Mouse (Mus musculus) splenic B cell, adult 2 months (primary cell): Measurements from ENCODE around the gene Calml4.
A peak's percentile ranks its signal among the peaks of the same experiment; 100 is the strongest.
"Not testable (repeated sequence)": the region's sequence is repeated elsewhere in the genome, so short reads cannot be mapped to it uniquely, and the experiment has no call there.

ENCODE experiments used
- DNase-seq: peaks from one replicate; pipeline ENCODE4 v3.0.0-alpha.2; 2011; ENCODE audit warnings: low read depth, low spot score
- H3K27me3 ChIP-seq: 2 replicates; pipeline ENCODE4 v1.6.1; 2012; ENCODE audit warnings: mild to moderate bottlenecking, low read length, moderate library complexity, mixed read lengths; ENCODE audit not compliant: control insufficient read depth, poor library complexity, insufficient read depth, severe bottlenecking
- H3K36me3 ChIP-seq: 2 replicates; pipeline ENCODE4 v1.6.1; 2012; ENCODE audit warnings: mild to moderate bottlenecking, low read length, moderate library complexity, mixed read lengths; ENCODE audit not compliant: control insufficient read depth, poor library complexity, insufficient read depth, severe bottlenecking

Calml4 gene

DNA sequence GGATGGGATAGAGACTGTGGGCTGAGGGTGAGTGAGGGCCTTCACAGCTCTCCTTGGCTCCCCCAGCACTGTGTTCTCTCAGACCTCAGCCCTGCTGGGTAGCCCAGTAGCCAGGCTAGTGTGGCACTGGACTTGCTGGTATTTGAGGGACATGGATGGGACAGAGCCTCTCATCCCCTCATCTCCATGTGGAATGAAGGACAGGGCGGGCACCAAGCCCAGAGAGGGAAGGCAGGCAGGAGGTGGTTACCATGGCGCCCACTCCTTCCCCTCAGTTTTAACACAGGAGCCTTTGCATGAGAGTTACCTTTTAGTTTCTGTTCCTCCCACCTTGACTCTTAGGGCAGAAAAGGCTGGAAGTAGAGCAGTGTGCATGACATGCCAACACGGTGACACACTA, 9.2 kb upstream of the Calml4 start:
- H3K27me3 ChIP-seq: no peaks in the 10 kb centered on the region
- DNase-seq: peak; percentile 18
- H3K36me3 ChIP-seq: no peaks in the 10 kb centered on the region

DNA sequence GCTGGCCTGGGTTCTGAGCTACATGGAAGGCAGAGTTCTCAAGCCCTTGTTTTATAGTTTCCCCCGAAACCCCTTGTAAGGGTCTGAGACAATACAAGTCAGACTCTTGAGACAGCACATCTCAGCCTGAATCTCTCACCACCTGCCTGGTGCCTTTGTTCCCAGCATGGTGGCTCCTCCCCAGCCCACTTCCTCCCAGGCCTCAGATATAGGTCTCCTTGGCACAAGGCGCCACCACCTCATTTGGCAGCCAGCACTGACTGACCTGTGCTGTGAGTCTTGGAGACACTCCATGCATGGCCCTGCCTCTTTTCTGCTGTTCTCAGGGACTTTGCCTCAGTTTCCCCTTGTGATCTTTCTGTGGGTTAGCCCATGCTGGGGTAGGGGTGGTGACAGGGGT, 6.3 kb upstream of the Calml4 start:
- no peak for DNase-seq
- H3K27me3 ChIP-seq: no peaks in the 10 kb centered on the region
- H3K36me3 ChIP-seq: no peaks in the 10 kb centered on the region

DNA sequence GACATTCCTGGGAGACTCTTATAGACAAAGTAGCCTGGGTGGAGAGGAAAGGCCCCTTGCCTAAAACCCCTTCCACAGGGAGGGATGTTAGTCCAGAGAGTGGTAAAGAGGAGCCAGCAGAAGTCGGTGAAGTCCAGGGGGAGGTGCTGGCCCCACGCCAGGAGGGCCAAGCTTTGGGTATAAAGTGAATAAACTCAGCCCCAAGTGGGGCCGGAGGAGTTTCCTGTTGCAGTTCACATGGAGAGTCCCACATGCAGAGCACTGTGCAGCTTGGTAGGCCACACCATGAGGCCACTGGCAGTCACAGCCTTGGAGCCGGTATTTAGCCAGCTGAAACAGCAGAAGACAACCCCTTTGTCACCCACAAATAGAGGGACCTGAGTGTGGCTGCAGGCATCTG, 3.4 kb upstream of the Calml4 start:
- Histone ChIP-seq H3K27me3 (no peaks in the 10 kb centered on the region), H3K36me3 (no peaks in the 10 kb centered on the region)
- no peak for DNase-seq

DNA sequence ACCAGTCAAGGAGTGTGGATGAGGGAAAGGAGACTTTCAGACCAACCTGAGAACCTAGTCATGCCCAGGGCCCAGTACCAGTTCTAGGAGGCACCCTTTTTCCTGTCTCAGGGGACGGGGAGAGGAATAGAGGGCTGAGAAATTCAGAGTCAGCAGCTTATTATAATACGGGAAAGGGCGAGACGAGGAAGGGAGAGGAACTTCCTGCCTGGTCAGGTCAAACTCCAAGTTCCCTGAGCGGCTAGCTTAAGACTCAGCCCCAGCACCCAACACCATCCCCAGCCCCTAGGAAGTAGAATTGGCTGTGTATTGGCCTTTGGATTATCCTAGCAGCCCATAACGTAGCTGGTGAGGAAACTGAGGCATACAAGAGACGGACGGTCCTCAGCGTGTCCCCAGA, 664 bp upstream of the Calml4 start:
- H3K27me3 ChIP-seq: no peaks in the 10 kb centered on the region
- DNase-seq: no peak
- H3K36me3 ChIP-seq: no peaks in the 10 kb centered on the region

DNA sequence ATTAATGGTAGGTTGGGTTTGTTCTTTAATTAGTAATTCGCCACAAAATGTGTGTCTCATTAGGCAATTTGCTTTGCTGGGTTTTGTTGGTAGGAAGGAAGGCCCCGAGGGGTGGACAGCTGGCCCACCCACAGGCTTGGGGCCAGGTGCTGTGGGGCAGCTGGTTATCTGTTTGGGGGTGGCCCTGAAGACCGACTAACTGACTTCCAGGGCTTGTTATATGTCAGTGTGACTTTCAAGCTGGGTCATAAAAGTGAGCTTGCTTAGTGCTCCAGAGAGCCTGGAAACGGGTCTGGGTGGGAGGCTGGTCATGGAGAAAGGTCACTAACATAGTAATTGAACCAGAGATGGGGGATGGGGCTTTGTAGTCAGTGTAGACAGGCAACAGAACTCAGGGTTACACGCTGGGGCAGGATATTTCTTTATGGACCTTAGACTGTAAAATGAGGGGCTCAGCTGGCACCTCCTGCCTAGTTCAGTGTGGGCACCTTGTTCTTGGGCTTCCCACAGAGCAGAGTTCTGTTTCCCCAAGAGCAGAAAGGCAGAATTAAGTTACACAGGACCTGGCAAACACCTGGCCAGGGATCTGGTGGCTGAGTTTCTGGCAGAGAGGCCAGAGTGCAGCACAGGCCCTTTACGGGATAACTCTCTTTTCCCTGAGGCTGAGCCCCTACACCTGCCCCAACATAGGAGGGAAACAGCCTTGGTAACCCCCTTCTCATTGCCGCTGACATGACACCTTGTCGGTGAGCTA, 563 bp downstream of the Calml4 start:
- no peak for DNase-seq
- H3K36me3 ChIP-seq: no peaks in the 10 kb centered on the region
- H3K27me3 ChIP-seq: no peaks in the 10 kb centered on the region

DNA sequence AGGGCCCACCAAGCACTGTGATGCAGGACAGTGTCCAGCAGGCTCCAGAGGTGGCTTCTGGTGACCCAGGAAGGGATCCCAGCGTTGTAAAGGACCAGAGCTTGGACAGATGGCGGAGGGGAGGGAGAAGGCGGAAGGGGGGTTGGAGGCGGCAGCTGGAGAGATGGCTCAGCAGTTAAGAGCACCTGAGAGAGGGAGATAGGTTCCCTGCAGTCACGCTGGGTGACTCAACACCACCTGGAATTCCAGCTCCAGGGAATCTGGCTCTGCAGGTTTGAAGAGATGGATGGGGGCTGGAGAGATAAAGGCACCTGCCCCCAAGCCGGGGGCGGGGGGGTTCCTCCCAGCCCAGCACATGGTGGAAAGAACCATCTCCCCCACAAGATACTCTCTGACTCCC, 2.2 kb downstream of the Calml4 start:
- not testable (repeated sequence) for H3K27me3 ChIP-seq, H3K36me3 ChIP-seq, DNase-seq

DNA sequence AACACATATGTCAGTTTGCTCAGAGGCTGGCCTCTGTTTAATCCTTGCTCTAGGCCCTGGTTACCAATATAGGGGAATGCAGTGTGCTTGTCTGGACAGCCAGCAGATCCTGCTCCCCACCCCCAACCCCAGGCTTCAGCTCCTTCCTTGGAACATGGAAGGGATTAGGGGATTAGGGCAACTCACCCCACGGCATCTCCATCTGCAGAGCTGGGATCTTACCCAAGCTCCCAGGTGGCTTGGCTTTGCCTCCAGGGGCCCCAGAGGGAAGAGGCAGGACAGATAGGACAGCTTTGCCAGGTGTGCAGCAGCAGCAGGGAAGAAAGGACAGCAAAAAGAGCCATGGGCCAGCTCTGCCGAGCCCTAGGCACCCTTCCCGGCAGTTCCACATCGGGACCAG, 3.0 kb downstream of the Calml4 start:
- no peaks in the 10 kb centered on the region for H3K36me3 ChIP-seq
- no peak for DNase-seq
- no peaks in the 10 kb centered on the region for H3K27me3 ChIP-seq

DNA sequence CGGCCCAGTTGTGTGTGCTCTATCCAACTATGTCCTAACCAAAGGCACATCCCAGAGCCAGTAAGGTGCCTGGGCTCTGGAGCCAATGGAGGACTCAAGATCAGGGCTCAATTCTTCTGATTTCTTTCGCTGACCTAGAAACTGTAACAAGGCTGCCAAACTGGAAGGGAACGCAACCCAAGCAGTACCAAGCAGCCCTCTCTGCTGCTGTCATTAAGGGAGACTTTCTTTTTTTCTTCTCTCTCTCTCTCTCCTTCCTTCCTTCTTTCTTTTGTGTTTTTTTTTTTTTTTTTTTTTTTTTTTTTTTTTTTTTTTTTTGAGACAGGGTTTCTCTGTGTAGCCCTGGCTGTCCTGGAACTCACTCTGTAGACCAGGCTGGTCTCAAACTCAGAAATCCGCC, 11.4 kb downstream of the Calml4 start:
- H3K27me3 ChIP-seq, DNase-seq, H3K36me3 ChIP-seq: not testable (repeated sequence)

DNA sequence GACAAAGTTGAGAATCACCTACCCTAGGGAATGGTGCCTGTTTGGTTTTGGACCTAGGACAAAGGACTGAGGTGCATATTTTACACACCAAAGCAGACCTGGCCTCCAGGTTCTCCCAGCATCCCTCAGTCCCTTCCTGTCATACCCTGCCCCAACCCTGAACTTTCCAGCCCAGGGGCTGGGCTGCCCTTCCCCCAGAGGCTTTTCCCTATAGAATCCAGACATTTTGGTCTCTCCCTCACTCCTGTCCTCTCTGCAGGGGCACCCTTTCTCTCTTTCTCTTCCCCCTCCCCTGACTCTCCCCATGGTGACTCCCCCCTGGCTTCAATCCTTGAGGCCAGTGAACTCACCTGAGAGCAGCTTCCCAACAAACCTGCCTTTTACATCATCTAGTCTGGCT, 12.8 kb downstream of the Calml4 start:
- no peaks in the 10 kb centered on the region for H3K36me3 ChIP-seq
- DNase-seq: no peak

DNA sequence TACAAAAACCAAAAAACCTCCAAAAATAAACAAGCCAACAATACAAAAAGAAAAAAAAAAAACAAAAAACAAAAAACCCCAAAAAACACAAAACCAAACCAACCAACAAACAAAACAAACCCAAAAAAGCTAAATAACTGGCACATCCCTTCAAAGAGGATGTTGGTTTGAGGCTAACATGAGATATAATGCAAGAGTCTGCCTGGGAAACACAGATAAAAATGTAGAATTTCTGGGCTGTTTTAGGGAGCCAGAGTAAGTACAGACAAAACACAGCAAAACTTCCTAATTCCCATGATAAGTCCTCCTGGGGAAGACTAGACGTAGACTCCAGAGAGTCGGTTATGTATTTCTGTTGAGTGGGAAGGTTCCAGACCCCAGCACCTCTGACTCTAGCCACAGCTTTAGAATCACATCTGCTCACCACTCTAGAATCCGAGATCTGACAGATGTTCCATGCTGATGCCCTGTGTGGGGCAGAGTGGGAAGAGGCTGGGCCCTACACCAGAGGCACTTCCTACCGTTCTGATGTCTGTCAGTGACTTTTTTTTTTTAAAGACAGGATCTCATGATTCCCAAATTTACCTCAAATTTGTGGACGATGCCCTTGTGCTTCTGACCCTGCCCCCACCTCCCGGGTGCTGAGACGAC, 19.2 kb downstream of the Calml4 start:
- no peaks in the 10 kb centered on the region for H3K27me3 ChIP-seq
- peaks cover 7% of the 10 kb centered on the region; the same call in 1 of the 2 replicates for H3K36me3 ChIP-seq
- DNase-seq: no peak

More for the DNA sequence above, 12.8 kb downstream of the Calml4 start:
- H3K27me3 ChIP-seq: no peaks in the 10 kb centered on the region

DNA sequence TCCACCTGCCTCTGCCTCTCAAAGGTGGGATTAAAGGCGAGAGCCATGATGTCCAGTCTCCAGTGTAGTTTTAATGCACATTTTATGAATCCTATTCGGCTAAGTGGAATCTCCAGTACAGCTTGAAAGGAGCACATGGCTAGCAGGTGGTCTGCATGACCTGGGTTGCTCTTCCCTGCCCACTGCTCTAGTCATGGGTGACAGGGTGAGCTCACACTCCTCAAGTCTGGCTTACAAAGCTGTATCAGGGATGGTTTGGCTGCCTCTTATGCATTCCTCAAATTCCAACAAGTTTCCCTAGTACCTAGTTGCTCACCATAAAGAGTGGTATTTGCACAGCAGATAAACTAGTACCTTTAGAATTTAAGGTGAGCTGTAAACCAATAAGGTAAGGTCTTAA, 19.9 kb downstream of the Calml4 start:
- no peaks in the 10 kb centered on the region for H3K27me3 ChIP-seq
- DNase-seq: no peak
- peaks cover 12% of the 10 kb centered on the region; the same call in 1 of the 2 replicates for H3K36me3 ChIP-seq

DNA sequence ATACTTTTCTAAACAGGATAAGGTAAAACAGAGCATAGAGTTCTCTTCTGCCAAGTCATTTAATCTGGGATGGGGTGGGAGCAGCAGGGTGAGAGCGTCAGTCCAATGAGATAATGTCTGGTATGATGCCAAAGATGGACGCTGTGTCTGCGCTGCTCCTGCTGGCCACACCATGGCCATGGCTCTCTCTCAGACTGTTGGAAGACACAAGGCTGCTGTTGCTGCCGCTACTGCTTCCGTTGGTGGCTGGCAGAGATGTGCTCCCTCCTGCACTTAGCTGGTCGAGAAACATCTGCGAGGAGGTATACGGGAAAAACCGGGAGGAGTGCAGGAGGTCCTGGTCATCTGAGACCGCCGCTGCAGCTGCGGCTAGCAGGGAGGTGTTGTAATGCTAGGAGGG, 24.0 kb downstream of the Calml4 start:
- DNase-seq: no peak
- Histone ChIP-seq H3K27me3 (no peaks in the 10 kb centered on the region), H3K36me3 (peaks cover 22% of the 10 kb centered on the region)

DNA sequence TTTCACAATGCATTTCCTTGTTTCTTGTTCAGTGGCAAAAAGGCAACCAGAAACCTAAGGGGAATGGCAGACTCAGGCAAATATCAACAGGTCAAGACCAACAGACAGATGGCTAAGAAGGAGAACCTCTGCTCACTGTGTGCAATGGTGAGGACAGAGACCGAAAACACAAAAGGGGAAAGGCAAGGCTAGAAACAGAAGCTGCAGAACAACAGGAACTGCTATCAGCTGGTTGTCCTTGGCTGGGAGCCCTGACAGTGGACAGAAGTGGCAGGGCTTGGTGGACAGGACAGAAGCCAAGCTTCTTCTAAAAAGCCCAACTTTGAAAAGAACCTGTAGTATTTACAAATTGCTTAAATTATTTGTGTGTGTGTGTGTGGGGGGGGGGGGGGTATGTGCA, 36.6 kb downstream of the Calml4 start:
- no peaks in the 10 kb centered on the region for H3K27me3 ChIP-seq
- H3K36me3 ChIP-seq: peaks cover 12% of the 10 kb centered on the region
- DNase-seq: no peak

DNA sequence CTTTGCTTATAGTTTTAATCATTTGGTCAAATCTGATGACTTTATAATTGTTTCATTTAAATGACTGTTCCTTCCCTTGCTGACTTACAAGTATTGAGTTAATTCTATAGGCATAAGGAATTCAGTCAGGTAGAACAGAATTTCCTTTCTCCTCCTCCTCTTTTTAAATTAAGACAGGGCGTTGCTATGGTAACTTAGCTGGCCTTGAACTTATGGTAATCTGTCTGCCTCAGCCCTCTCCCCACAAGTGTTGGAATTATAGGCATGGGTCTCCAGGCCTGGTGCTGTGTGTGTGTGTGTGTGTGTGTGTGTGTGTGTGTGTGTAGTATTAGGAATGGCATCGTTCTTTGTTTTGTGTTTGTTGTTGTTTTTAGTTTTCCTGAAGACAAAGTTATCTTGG, 43.9 kb downstream of the Calml4 start:
- H3K27me3 ChIP-seq: no peaks in the 10 kb centered on the region
- DNase-seq: no peak
- H3K36me3 ChIP-seq: peaks cover 6% of the 10 kb centered on the region; the same call in 1 of the 2 replicates

DNA sequence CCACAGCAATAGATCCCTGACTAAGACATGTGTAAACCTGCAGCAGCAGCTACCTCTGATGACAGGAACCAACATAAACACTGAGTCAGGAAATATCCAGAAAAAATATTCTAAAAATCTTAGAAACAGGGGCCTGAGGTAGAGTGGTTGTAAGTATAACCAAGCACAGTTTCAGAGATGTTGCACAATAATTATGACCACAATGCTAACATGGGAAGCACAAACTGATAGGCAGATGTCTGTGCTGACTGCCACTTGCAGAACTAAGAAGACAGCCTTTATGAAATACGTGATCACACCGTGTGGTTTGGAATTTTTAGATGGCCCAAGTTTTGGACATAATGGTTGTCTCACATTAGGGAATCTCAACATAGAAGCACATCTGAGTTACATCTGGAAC, 46.0 kb downstream of the Calml4 start:
- Histone ChIP-seq H3K36me3 (peaks cover 10% of the 10 kb centered on the region; the same call in 1 of the 2 replicates), H3K27me3 (no peaks in the 10 kb centered on the region)
- DNase-seq: no peak
